Mouse (Mus musculus) cerebellum, postnatal 25 days (tissue): ENCODE measurements around the gene Elmo1.

Experiments used
- DNase-seq, 2 experiments: peaks; one replicate each; pipeline ENCODE4 v3.0.0; 2021; ENCODE audit warnings: mixed read lengths in 2 of 2

The Elmo1 gene

GRCm38 (mm10) chr13:20406470-20407213 lies 316.2 kb downstream of the Elmo1 start:
- DNase-seq = no peak

DNA sequence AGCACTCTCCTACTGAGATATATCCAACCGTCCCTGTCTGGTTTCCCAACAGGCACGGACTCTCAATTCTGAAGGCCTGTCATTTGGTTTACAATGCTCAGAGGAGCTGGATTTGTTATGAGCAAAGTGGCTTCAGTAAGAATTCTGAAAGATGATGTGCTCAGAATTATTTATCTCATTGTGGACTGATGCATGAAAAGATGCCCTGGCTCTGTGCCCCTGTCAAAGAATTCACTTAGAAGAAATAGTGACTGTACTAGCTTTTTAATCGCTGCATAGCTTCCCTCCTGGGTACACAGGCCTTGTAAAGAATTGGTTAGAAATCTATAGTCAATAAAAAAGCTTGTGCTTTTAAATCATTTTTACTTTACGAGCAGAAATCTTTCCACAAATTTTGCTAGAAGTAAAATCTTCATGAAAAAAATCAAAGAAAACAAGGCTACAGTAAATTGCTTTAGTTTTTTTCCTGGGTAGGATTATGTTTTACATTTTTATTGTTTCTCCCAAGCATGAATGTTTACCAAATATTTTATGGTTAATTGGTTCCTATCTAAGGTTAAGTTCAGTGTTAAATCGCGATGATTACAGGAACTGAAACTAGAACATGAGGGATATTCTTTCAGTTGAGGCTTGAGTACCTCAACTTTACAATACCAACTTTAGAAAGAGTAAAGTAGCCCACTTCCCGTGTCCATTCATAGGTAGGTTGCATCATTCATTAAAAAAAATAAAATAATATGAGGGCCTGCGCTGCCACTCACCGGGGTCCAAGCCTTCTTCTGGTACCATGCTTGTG lies 320.1 kb downstream of the Elmo1 start:
- no peak for DNase-seq

- DNase-seq = no peak
These were observed 326.6 kb downstream of the Elmo1 start for GRCm38 (mm10) chr13:20416691-20417660.

- peak in 1 of 2 experiments; percentile 29 for DNase-seq
These were observed 340.6 kb downstream of the Elmo1 start for GRCm38 (mm10) chr13:20430998-20431397.

GRCm38 (mm10) chr13:20433221-20433858 lies 342.9 kb downstream of the Elmo1 start:
- peak in 1 of 2 experiments; percentile 13 for DNase-seq

DNA sequence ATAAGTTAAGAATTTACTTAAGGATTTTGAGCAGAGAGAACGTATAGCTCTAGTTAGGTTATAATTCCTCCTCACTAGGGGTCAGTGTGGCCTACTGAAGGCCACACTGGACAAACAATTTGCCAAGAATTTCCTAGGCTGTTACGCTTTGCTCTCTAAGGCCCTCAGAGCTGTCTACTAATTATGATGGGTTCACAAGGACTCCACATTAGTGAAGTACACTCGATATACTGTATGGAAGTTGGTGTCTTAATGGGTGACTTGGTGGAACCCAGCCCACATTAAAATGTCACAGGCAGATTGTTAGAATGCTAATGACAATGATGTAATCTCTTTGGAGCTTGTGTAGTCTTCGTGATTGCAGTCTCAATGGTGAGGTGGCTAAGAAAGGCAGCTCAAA lies 343.7 kb downstream of the Elmo1 start:
- no peak for DNase-seq

- no peak for DNase-seq
These were observed 349.1 kb downstream of the Elmo1 start for GRCm38 (mm10) chr13:20439488-20439887.

DNA sequence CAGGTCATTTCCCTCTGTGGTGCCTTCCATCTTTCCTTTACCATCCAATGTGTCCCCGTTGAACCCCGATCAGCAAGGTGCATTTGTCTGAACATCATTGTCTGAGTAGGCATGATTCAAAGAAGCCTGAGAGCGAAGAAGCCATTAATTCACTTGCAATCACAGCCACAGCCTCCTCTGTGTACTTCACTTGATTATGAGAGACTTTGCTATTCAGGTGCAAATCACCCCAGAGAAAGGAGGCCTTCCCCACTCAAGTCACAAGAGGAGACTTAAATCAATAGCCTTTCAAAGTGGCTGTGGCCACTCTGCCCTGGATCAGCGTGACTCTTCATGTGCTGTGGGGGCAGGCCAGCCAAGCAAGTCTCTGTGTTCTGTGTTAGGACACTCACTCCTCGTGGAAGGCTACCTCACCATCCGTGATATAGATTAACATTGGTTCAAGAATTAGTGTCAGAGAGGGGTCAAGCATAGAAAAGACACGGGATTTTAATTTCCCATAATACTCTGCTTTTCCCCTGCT lies 360.5 kb downstream of the Elmo1 start:
- no peak for DNase-seq

DNA sequence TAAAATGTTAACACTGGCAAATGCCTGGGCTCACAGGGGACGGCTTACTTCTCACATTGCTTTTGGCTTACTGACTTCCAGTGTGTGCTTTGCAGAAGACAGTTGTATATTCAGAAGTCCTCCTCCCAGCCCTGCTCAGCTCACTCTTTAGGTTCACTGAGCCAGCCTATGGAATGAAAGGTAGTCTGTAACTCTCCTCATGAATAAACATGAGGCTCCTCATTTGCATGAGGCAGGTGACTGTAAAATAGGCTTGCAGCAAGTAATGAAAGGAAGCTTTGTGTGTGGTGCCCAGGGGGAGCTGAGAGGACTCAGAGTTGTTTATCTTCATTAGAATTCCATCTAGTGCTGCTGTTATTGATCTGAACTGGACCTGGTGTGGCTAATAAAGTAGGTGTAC lies 364.0 kb downstream of the Elmo1 start:
- no peak for DNase-seq

GRCm38 (mm10) chr13:20460096-20460495 lies 369.7 kb downstream of the Elmo1 start:
- DNase-seq = peak; percentile 31 to 37

DNA sequence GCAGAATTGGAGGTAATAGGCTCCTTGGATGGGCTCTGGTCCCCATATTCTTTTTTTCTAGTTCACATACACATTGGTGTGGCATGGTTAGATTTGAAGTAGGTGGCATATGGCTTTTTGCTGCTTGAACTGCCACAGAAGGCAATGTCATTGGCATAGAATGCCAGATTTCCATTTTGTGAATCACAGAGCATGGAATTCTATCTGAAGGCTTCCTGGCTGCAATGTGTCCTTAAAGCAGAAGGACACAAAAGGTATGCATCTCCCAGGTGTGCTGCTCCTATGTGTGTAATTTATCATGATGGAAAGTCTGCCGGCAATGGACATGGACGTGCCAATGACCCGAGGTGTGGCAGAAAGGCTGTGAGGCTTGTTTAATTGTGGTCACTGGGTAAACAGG lies 371.2 kb downstream of the Elmo1 start:
- peak; percentile 75 to 80 for DNase-seq

GRCm38 (mm10) chr13:20464161-20464560 lies 373.8 kb downstream of the Elmo1 start:
- no peak for DNase-seq

GRCm38 (mm10) chr13:20467381-20467780 lies 377.0 kb downstream of the Elmo1 start:
- no peak for DNase-seq

DNA sequence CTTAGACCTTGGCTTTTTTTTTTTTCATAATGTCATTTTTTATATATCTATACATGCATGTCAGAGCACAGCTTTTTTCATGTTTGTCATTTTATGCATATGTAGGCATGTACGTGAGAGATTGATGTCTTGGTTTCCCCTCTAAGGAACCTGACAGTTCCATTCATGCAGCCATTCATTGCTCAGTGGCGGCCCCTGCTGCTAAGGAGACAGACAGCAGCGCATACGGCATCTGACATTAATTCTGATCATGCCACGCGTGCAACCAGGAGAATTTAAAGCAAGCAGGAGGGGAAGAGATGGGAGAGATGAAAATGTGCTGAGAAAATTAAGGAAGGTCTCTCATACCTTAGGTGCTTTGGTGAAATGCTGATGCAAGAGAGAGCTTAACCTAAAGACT lies 381.3 kb downstream of the Elmo1 start:
- DNase-seq = peak; percentile 90 to 93

GRCm38 (mm10) chr13:20472301-20472831 lies 382.0 kb downstream of the Elmo1 start:
- DNase-seq = peak; percentile 49 to 57

DNA sequence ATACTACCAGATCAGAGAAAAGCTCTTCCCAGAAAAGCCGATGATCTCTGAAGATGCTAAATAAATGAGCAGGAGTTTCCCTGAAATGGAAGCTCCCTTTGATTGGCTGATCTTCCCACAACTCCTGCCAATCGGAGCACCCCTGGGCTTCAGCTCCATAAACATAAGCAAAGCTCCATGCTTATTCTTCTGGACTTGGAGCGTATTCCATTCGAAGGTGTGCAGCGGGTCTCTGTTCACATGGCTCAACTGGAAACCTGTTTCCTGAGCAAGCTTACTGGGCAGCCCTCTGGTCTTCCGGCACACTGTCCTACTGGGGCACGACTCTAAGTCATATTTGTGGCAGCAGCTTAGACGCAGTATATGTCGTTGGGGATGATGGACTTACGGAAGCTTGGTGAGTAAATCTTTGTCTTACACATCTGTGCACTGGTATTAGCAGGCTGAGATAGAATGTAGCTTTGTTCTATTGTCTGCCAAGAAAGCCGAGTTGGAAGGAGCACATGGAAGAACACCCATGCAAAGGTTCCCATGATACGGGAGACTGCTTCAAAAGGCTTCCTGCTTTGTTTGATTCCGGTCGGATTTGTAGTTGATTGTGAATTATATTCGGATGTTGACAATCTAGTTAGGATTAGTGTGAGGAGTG lies 382.6 kb downstream of the Elmo1 start:
- DNase-seq = peak; percentile 74 to 77

DNA sequence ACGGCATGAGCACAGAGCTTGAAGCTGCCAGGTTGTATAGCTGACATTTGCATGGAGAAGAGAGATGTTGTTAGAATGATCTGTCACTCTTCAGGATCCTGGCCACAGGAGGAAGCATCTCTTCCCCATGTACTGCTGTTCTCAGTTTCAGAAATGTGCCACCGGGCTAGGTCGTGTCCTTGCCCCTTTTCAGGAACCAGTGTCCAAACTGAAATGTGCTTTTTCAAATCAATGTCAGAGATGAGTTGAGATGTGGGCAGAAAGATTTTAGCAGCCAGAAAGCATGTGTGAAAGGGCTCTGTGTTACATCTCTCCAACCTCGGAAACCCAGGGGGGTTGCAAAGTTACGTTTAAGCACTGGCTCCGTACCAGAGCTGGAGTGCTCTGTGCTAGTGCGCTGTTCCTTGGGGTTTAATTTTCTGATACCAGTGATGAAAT lies 383.3 kb downstream of the Elmo1 start:
- DNase-seq = peak; percentile 41 to 53

DNA sequence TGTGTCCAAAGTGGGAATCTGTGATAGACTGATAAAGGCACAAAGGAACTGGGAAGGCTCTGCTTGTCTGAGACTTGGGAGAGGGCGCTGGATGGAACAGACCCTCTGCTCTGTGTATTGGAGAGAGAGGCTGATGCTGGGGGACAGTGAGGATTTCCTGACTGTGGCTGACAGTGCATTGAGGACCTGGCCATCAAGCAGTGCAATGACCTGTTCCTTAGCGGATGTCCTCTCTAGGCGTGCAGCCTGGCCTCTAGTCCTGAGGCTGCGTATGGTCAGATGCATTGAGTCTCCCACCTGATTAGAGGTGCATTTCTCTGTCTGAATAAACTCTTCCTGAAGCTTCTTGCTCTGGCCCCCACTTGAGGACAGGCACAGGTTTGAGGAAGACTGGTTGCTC lies 384.2 kb downstream of the Elmo1 start:
- DNase-seq = peak; percentile 37 to 45

DNA sequence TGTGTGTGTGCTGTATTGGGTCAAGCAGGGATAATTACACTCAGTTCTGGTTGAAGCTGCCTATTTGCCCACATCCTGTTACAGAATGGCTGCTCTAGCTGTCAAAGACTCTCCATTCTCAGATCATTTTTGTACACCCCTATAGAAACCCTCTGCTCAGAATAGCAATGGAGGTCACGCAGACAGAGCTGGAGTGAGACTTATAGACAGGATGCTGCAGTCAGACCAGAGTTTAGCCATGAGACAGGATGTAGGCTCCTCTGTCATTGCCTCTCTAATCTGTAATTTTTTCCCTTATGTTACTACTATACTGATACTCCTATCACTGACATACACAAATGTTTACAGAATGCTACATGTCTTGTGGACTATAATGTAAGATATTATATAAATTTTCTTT lies 391.4 kb downstream of the Elmo1 start:
- no peak for DNase-seq

DNA sequence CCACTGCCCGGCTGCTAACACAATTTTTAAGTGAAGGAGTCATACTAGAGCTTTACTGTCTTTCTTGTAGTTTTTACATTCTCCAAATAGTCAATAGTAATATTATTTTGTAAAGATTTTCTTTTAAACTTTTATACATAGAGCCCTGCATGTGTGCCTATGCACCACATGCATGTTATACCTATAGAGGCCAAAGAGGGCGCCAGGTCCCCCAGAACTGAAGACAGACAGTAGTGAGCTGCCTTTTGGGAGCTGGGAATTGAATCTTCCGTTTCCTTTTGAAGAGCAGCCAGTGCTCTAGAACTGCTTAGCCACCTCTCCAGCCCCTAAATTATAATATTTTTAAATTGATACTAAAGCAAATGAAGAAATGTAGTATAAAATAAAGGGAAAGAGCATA lies 398.7 kb downstream of the Elmo1 start:
- DNase-seq = no peak
